Mouse (Mus musculus): Measurements from ENCODE around the gene Ppp1ca.

The Ppp1ca gene

GRCm38 (mm10) chr19:4183689-4184088 lies 8.2 kb upstream of the Ppp1ca start:
- DNase-seq (ENCODE audit: extremely low spot score, low read depth, low spot score), result no peak

DNA sequence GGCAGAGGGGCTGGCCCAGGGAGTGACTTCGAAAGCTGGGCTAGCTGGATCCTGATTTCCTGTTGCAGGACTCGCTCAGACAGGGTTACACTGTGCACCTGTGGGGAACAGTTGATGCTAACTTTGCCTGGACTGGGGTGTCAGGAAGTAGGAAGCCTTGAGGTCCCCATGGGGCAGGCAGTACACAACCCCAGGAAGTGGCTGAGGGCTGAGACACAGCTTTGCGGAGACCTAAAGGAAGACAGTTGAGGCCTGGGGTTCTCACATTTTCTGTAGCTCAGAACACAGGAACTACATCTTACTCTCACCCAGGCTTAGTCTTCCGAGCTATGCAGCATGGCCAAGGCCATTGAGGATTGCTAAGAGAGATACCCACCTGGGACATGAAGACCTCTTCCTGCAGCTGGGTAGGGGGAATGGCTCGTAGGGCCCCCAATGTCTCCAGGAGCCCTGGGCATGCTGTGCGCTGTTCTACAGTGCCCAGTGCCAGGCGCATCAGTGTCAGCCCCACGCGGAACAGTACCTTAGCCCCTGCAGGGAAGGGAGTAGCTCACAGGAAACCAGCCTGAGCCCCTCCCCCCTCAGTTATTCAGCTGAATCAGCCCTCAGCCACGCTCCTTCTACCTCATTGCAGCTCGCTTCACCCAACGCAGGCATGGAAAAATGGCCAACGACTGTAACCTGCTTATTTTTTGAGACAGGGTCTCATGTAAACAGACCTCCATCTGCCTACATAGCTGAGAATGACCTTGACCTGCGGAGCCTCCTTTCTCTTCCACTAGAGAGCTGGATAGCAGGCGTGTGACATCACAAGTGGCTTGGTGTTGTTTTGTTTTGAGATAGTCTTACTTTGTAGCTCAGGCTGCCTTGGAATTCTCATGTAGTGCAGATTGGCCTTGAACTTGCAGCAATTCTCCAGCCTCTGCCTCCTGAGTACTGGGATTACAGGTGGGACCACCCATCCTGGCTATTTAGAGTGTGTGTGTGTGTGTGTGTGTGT lies 6.6 kb upstream of the Ppp1ca start:
- DNase-seq (ENCODE audit: extremely low spot score, low read depth, low spot score), result no peak

GRCm38 (mm10) chr19:4187303-4187702 lies 4.6 kb upstream of the Ppp1ca start:
- no peak for DNase-seq (ENCODE audit: extremely low spot score, low read depth, low spot score)

DNA sequence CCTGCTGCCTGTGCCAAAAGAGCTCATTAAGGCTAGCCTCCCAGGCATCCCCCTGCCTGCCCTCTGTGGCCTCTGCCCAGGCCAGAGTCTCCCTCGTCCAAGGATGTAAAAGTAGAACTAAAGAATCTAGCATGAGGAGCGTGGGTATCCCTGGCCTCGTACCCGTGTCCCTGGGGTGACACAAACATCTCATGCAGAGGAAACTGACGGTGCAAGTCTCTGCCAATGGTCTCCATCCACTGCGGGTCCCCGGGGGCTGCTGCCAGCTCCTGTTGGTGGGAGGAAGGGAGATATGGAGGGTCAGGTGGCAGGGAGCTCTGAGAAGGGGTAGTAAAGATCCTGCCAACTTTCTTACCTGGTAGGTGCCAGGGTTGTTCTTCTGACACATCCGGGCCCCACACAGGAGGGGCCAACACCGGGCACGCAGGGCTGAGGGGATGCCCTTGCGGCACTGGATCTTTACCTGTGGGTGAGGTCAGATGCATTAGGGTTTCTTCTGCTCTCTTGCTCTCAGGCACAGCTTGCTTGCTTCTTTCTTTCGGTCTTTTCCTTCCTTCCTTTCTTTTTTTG lies 2.7 kb upstream of the Ppp1ca start:
- DNase-seq (ENCODE audit: extremely low spot score, low read depth, low spot score), result no peak

DNA sequence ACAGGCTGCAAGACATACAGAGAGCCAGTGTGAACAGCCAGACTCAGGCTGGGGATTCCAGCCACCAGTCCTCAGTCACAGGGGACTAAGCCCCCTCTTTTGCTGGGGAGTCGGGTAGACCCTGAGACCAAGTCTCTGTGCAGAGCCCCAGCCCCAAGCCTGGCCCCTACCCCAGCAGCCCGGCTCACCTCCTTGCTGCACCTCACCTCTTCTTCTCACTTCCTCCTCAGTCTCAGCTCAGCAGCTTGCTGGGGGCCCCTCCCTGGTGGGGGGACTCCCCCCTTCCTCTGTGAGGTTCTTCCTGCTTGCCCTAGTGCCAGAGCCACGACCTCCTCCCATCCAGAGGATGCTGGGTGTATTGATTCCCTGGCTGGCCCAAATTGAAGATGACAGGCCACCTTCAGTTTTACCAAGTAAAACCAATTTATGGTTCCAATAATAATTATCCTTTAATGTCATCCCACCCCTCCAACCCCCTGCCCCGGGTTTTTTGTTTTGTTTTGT lies 982 bp upstream of the Ppp1ca start, which contains the start of gene Tbc1d10c:
Gene Tbc1d10c (minus strand): TSS at position 454 of the 504 bp plus-strand sequence.
- no peak for DNase-seq (ENCODE audit: extremely low spot score, low read depth, low spot score)

GRCm38 (mm10) chr19:4192251-4192985 lies 553 bp downstream of the Ppp1ca start:
- no peak for DNase-seq (ENCODE audit: extremely low spot score, low read depth, low spot score)

GRCm38 (mm10) chr19:4193129-4193528 lies 1.3 kb downstream of the Ppp1ca start:
- no peak for DNase-seq (ENCODE audit: extremely low spot score, low read depth, low spot score)

DNA sequence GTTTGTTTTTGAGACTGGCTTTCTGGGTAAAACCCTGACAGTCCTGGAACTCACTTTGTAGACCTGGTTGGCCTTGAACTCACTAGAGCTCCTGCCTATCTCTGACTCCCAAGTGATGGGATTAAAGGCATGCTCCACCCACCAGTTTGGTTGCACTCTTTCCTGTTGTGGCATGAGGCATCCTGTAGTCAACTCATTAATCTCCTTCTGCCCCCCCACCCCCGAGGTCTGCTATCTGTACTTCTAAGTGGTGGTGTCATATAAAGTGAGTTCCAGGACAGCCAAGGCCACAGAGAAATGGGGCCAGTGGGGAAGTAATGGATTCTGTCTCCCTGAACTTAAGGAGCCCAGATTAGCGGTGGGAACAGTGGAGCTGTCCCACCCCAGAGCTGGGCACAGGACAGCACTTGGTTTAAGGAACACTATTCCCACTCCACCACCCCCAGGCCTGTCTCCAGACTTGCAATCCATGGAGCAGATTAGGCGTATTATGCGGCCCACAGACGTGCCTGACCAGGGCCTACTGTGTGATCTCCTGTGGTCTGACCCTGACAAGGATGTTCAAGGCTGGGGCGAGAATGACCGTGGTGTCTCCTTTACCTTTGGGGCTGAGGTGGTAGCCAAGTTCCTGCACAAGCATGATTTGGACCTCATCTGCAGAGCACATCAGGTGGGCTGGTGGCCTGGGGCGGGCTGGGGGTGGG lies 2.3 kb downstream of the Ppp1ca start:
- DNase-seq (ENCODE audit: extremely low spot score, low read depth, low spot score), result no peak

DNA sequence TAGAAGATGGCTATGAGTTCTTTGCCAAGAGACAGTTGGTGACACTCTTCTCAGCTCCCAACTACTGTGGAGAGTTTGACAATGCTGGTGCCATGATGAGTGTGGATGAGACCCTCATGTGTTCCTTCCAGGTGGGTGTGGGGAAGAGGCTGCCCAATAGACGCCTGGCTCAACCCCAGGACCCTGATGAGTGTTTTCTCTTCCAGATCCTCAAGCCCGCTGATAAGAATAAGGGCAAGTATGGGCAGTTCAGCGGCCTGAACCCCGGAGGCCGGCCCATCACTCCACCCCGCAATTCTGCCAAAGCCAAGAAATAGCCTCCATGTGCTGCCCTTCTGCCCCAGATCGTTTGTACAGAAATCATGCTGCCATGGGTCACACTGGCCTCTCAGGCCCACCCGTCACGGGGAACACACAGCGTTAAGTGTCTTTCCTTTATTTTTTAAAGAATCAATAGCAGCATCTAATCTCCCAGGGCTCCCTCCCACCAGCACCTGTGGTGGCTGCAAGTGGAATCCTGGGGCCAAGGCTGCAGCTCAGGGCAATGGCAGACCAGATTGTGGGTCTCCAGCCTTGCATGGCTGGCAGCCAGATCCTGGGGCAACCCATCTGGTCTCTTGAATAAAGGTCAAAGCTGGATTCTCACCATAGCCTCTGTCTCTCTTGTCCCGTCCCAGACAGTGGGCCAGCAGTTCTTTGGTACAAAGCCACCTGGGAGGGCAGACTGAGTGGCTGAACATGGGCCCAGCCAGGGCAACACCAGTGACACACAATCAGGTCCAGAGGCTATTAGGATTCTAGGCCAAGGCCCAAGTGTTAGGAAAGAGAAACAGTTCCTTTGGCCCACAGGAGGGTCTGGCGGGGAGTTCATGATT lies 3.1 kb downstream of the Ppp1ca start:
- no peak for DNase-seq (ENCODE audit: extremely low spot score, low read depth, low spot score)

DNA sequence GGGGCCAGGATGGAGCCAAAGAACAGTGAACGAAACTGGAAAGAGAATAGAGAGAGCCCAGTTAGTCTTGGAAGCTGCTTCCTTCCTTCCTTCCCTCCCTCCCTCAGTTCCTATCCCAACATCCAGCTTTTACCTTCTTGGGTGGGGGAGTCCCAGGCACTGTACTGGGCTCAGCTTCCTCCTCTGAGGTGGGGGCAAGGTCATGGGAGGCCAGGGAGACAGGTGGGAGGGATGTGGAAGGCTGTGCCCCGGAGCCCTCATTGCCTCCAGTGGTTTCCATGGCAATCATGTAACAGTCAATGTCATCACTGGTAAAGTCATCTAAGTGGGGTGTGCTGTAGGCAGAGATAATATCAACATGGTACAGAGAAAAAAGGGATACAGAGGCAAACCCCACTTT lies 4.2 kb downstream of the Ppp1ca start:
- no peak for DNase-seq (ENCODE audit: extremely low spot score, low read depth, low spot score)

DNA sequence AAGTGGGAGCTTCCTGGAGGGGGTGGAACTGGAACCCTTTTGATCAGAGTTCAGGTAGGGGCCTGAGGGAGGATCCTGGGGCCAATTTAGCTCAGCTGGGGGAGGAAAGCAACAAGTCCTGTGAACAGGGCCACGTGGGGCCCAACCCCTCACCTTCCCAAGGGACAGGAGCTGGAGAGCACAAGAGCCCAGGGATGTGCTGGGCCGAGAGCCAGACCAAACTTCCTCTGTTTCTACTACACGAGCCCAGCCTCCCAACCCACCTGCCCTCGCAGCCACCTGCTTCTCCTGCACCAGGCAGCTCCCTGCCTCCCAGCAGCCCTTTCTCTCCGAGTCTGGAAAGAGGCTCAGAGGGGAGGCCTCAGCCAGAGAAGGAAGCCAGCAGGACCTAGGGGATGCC lies 4.7 kb downstream of the Ppp1ca start:
- no peak for DNase-seq (ENCODE audit: extremely low spot score, low read depth, low spot score)

DNA sequence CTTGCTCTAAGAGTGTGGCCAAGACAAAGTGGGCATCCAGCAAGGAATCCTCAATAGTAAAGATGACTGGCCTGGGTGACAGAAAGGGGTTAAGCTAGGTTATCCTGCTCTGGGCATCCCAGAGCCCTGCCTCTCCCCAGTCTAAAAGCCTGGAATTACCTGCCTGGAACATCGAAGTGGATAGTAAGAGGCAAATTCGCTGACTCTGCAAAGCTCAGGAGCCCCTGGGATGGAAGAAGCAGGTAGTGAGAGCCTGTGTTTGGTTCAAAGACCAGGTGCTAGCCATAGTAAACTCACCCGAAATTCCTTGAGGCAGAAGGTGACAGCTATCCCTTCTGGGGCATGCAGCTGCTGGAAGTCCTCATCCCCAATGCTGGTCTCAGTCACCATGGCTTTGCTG lies 5.3 kb downstream of the Ppp1ca start:
- no peak for DNase-seq (ENCODE audit: extremely low spot score, low read depth, low spot score)

DNA sequence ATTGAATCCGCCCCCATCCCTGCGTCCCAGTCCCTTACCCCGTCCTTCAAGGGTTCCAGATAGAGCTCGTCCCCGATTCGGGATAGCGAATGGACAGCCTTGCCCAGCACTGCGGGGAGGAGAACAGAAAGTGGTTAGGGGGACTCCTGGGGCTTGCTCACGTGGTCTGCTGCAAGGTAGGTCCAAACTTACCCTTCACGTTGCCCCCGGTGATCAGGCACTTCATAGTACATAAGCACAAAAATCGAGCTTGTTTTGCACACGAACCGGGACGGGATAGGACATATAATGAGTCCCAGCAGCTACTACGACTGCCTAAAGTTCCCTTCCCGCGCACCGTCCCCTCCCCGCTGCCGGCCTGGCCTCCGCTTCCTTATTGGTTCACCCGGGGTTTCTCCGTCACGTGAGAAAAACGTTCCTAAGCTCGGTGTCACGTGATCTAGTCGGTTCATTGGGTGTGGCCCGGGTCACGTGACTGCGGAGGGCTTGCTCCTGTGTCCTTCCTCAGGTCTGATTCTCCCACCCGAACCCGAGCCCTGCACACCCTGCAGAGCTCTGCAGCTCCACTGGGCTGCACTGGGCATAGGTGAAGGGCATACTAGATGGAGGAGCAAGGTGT lies 9.5 kb downstream of the Ppp1ca start, which contains the start of gene Rad9a:
Gene Rad9a (minus strand): TSS at position 372 of the 619 bp plus-strand sequence.
- peak; percentile 94 for DNase-seq (ENCODE audit: extremely low spot score, low read depth, low spot score)

GRCm38 (mm10) chr19:4202149-4202548 lies 10.3 kb downstream of the Ppp1ca start:
- no peak for DNase-seq (ENCODE audit: extremely low spot score, low read depth, low spot score)

DNA sequence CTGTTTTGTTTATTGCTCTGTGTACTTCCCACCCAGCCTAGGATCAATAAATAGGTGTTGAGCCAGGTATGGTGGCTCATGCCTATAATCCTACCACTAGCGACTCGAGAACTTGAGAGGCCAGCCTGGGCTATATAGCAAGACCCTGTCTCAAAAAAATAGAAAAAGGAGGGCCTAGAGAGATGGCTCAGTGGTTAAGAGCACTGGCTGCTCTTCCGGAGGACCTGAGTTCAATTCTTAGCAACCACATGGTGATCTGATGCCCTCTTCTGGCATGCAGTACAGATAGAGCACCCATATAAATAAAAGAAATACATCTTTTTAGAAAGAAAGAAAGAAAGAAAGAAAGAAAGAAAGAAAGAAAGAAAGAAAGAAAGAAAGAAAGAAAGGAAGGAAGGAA lies 11.3 kb downstream of the Ppp1ca start:
- no peak for DNase-seq (ENCODE audit: extremely low spot score, low read depth, low spot score)

- DNase-seq (ENCODE audit: extremely low spot score, low read depth, low spot score), result no peak
These were observed 11.9 kb downstream of the Ppp1ca start for GRCm38 (mm10) chr19:4203604-4204326.

GRCm38 (mm10) chr19:4204889-4205288 lies 13.0 kb downstream of the Ppp1ca start:
- DNase-seq (ENCODE audit: extremely low spot score, low read depth, low spot score), result no peak

DNA sequence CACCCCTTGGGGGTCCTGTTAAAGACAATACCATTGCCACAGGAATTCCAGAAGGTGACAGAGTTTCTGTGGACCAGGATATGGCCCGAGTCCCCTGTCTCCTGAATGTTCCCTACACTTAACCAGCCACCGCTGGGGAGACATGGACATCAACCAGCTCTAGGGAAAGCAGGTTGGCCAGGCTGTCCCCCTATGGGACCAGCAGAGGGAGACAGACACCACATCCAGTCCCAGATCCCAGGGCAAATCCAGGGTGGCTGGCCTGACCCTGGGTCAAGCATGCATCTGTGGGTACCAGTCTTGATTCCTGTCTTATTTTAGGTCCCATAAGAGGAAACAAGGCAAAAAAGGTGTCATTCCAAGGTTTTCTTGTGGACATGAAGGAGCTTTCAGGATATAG lies 15.1 kb downstream of the Ppp1ca start:
- DNase-seq (ENCODE audit: extremely low spot score, low read depth, low spot score), result no peak

GRCm38 (mm10) chr19:4208563-4208962 lies 16.7 kb downstream of the Ppp1ca start:
- DNase-seq (ENCODE audit: extremely low spot score, low read depth, low spot score), result no peak

All from hindlimb bud, embryonic 11.5 days (tissue).